Mouse (Mus musculus) embryonic facial prominence, embryonic 12.5 days (tissue): ENCODE measurements around the gene Vash2. TPM values are rescaled to one million over a fixed set of nuclear protein-coding genes. Genes with fewer than 3 reads are reported as not detected.

Source experiments
- ATAC-seq: fragments of 200-750 bp; cut with Nextera tagmentation; 2 replicates; pipeline ENCODE4 v1.8.0; 2017; ENCODE audit not compliant: insufficient number of reproducible peaks, insufficient read depth, low FRiP score, low TSS enrichment
- H3K27ac ChIP-seq: fragments of 300-500 bp; sonication (generic); 2 replicates; pipeline ENCODE4 v1.5.1; 2016; ENCODE audit warnings: mild to moderate bottlenecking
- H3K27me3 ChIP-seq: fragments of 300-500 bp; sonication (generic); 2 replicates; pipeline ENCODE4 v1.6.1; 2016; ENCODE audit warnings: mild to moderate bottlenecking, moderate library complexity
- H3K36me3 ChIP-seq: fragments of 300-500 bp; sonication (generic); 2 replicates; pipeline ENCODE4 v1.6.1; 2016; ENCODE audit warnings: mild to moderate bottlenecking
- H3K4me1 ChIP-seq: fragments of 300-500 bp; sonication (generic); 2 replicates; pipeline ENCODE4 v1.6.1; 2016
- H3K4me2 ChIP-seq: fragments of 300-500 bp; sonication (generic); replicated peaks from 2 replicates; pipeline ENCODE4 v1.6.1; 2016; ENCODE audit warnings: mild to moderate bottlenecking, moderate library complexity
- H3K4me3 ChIP-seq: fragments of 300-500 bp; sonication (generic); 2 replicates; pipeline ENCODE4 v1.5.1; 2016; ENCODE audit warnings: mild to moderate bottlenecking
- H3K9ac ChIP-seq: fragments of 300-500 bp; sonication (generic); 2 replicates; pipeline ENCODE4 v1.6.1; 2016; ENCODE audit warnings: mild to moderate bottlenecking, moderate library complexity
- H3K9me3 ChIP-seq: fragments of 300-500 bp; sonication (generic); 2 replicates; pipeline ENCODE4 v1.6.1; 2016; ENCODE audit warnings: mild to moderate bottlenecking, moderate library complexity
- WGBS: fragments of 180-500 bp; shearing (Covaris S2); methylation state at CpG from one replicate; pipeline ENCODE4 v1.1.7; 2016; 5-methylcytosine and 5-hydroxymethylcytosine counted together
- polyA plus RNA-seq: library from polyadenylated mRNA; unstranded; fragments of >200 nt; fragmentation: Nextera tagmentation; extraction: Ambion mirVana; gene quantifications from 2 replicates; pipeline ENCODE4 v1.2.1, GENCODE M21; 2016

The Vash2 gene
- polyA plus RNA-seq, 1 experiment from 2014 or later: 82.5 TPM

- Histone ChIP-seq H3K27ac (0 out of 2 replicates have a peak within 1 kb of the TSS, but pooled peaks have one; percentile 23), H3K27me3 (no peaks in the 10 kb centered on the region), H3K36me3 (no peaks in the 10 kb centered on the region), H3K4me2 (peak within 1 kb of the TSS; percentile 81), H3K4me1 (peaks cover 12% of the 10 kb centered on the region; the same call in 1 of the 2 replicates), H3K4me3 (peak within 1 kb of the TSS; percentile 81), H3K9me3 (no peaks in the 10 kb centered on the region), H3K9ac (peak within 1 kb of the TSS; percentile 72)
- under 1% methylated on average over 47 of the region's 47 CpGs for WGBS
- ATAC-seq: peak; percentile 88
Measured at GRCm38 (mm10) chr1:190911415-190912123, 67.5 kb downstream of the Vash2 start, which contains the start of gene Rps6kc1. Rps6kc1 (minus strand) TSS chr1:190911770.

- Histone ChIP-seq H3K4me2 (peak overlapping the region; percentile 81), H3K36me3 (no peaks in the 10 kb centered on the region), H3K4me1 (peaks cover 12% of the 10 kb centered on the region; the same call in 1 of the 2 replicates), H3K27ac (no peak overlapping the region), H3K9me3 (no peaks in the 10 kb centered on the region), H3K27me3 (no peaks in the 10 kb centered on the region), H3K9ac (peak overlapping the region; percentile 72), H3K4me3 (peak overlapping the region; percentile 81)
- WGBS: 85% methylated on average over 6 of the region's 6 CpGs
- ATAC-seq: 0 out of 2 replicates have a peak, but pooled peaks have one; percentile 35
Measured at GRCm38 (mm10) chr1:190910836-190911235, 68.3 kb downstream of the Vash2 start.

- no peaks in the 10 kb centered on the region for H3K4me1 ChIP-seq
- no peak overlapping the region for H3K27ac ChIP-seq
- 91% methylated on average over 16 of the region's 16 CpGs for WGBS
- no peak overlapping the region for H3K4me3 ChIP-seq
- no peak for ATAC-seq
- H3K27me3 ChIP-seq: no peaks in the 10 kb centered on the region
- no peak overlapping the region for H3K9ac ChIP-seq
- H3K36me3 ChIP-seq: peaks cover 15% of the 10 kb centered on the region; the same call in 1 of the 2 replicates
- H3K9me3 ChIP-seq: no peaks in the 10 kb centered on the region
- H3K4me2 ChIP-seq: no peak overlapping the region
Measured at GRCm38 (mm10) chr1:190904714-190905113, 74.4 kb downstream of the Vash2 start.

GRCm38 (mm10) chr1:190904136-190904535 is 75.0 kb downstream of the Vash2 start:
- no peak overlapping the region for H3K9ac ChIP-seq
- ATAC-seq: no peak
- WGBS: 94% methylated on average over 3 of the region's 3 CpGs
- no peaks in the 10 kb centered on the region for H3K4me1 ChIP-seq
- H3K27ac ChIP-seq: no peak overlapping the region
- H3K4me3 ChIP-seq: no peak overlapping the region
- H3K4me2 ChIP-seq: no peak overlapping the region
- no peaks in the 10 kb centered on the region for H3K27me3 ChIP-seq
- no peaks in the 10 kb centered on the region for H3K9me3 ChIP-seq
- H3K36me3 ChIP-seq: peaks cover 15% of the 10 kb centered on the region; the same call in 1 of the 2 replicates

- no peaks in the 10 kb centered on the region for H3K27me3 ChIP-seq
- H3K4me3 ChIP-seq: no peak overlapping the region
- 76% methylated on average over 2 of the region's 2 CpGs for WGBS
- H3K9ac ChIP-seq: no peak overlapping the region
- H3K36me3 ChIP-seq: peaks cover 33% of the 10 kb centered on the region
- no peaks in the 10 kb centered on the region for H3K9me3 ChIP-seq
- H3K27ac ChIP-seq: no peak overlapping the region
- no peaks in the 10 kb centered on the region for H3K4me1 ChIP-seq
- no peak overlapping the region for H3K4me2 ChIP-seq
- no peak for ATAC-seq
Measured at GRCm38 (mm10) chr1:190901082-190901481, 78.0 kb downstream of the Vash2 start.

- no peak for ATAC-seq
- no peaks in the 10 kb centered on the region for H3K27me3 ChIP-seq
- 79% methylated on average over 9 of the region's 9 CpGs for WGBS
- no peak overlapping the region for H3K4me2 ChIP-seq
- H3K9ac ChIP-seq: no peak overlapping the region
- peaks cover 33% of the 10 kb centered on the region for H3K36me3 ChIP-seq
- H3K4me1 ChIP-seq: no peaks in the 10 kb centered on the region
- H3K9me3 ChIP-seq: no peaks in the 10 kb centered on the region
- no peak overlapping the region for H3K4me3 ChIP-seq
- no peak overlapping the region for H3K27ac ChIP-seq
Measured at GRCm38 (mm10) chr1:190898899-190899575, 80.1 kb downstream of the Vash2 start.

GRCm38 (mm10) chr1:190898186-190898585 is 80.9 kb downstream of the Vash2 start:
- 87% methylated on average over 3 of the region's 3 CpGs for WGBS

More at GRCm38 (mm10) chr1:190898186-190898585, 80.9 kb downstream of the Vash2 start:
- peaks cover 34% of the 10 kb centered on the region for H3K36me3 ChIP-seq
- H3K9me3 ChIP-seq: no peaks in the 10 kb centered on the region
- no peak overlapping the region for H3K9ac ChIP-seq
- no peak for ATAC-seq
- no peak overlapping the region for H3K4me2 ChIP-seq
- no peak overlapping the region for H3K4me3 ChIP-seq
- H3K27me3 ChIP-seq: no peaks in the 10 kb centered on the region
- H3K27ac ChIP-seq: no peak overlapping the region
- no peaks in the 10 kb centered on the region for H3K4me1 ChIP-seq

Other genes with a start within 250 kb of the Vash2 start
- gene Rps6kc1, start 67.5 kb downstream of the Vash2 start, polyA plus RNA-seq: 19.5 and 21.1 TPM in 2 replicates
- 55.5 and 58.5 TPM in 2 replicates for gene Angel2, start 54.2 kb downstream of the Vash2 start, polyA plus RNA-seq
- 7.6 and 8.4 TPM in 2 replicates for gene Flvcr1, start 46.9 kb upstream of the Vash2 start, polyA plus RNA-seq
- gene Spata45, start 57.3 kb upstream of the Vash2 start, polyA plus RNA-seq: not detected in 2 replicates
- gene Tatdn3, start 83.6 kb upstream of the Vash2 start, polyA plus RNA-seq: 16.1 and 17.7 TPM in 2 replicates
- gene Nsl1, start 83.7 kb upstream of the Vash2 start, polyA plus RNA-seq: 22.4 and 23.9 TPM in 2 replicates
- 10.8 and 11.5 TPM in 2 replicates for gene Batf3, start 118.6 kb upstream of the Vash2 start, polyA plus RNA-seq
- not detected in 2 replicates for gene Fam71a, start 185.5 kb upstream of the Vash2 start, polyA plus RNA-seq
- 2.3 and 2.8 TPM in 2 replicates for gene Atf3, start 238.7 kb upstream of the Vash2 start, polyA plus RNA-seq